Mouse (Mus musculus) stomach, embryonic 14.5 days (tissue): ENCODE measurements around the gene Mogat1. TPM values are rescaled to one million over a fixed set of nuclear protein-coding genes. Genes with fewer than 3 reads are reported as not detected.

Source experiments
- ATAC-seq: fragments of 200-750 bp; cut with Nextera tagmentation; 2 replicates; pipeline ENCODE4 v1.8.0; 2017; ENCODE audit warnings: low read depth, moderate TSS enrichment; ENCODE audit not compliant: insufficient number of reproducible peaks, insufficient read depth, low FRiP score
- H3K27ac ChIP-seq: fragments of 300-500 bp; sonication (generic); 2 replicates; pipeline ENCODE4 v1.5.1; 2014; ENCODE audit warnings: mild to moderate bottlenecking, low read length, moderate library complexity, mixed read lengths
- H3K27me3 ChIP-seq: fragments of 300-500 bp; sonication (generic); 2 replicates; pipeline ENCODE4 v1.6.1; 2014; ENCODE audit warnings: low read length, control low read depth, mixed read lengths; ENCODE audit not compliant: control insufficient read depth, insufficient read depth
- H3K36me3 ChIP-seq: fragments of 300-500 bp; sonication (generic); 2 replicates; pipeline ENCODE4 v1.6.1; 2014; ENCODE audit warnings: mild to moderate bottlenecking, control low read depth, low read length, moderate library complexity, mixed read lengths; ENCODE audit not compliant: control insufficient read depth, insufficient read depth
- H3K4me1 ChIP-seq: fragments of 300-500 bp; sonication (generic); 2 replicates; pipeline ENCODE4 v1.6.1; 2014; ENCODE audit warnings: low read length, control low read depth, mixed read lengths; ENCODE audit not compliant: control insufficient read depth, insufficient read depth
- H3K4me2 ChIP-seq: fragments of 300-500 bp; sonication (generic); replicated peaks from 2 replicates; pipeline ENCODE4 v1.6.1; 2014; ENCODE audit warnings: low read depth, low read length, control low read depth
- H3K4me3 ChIP-seq: fragments of 300-500 bp; sonication (generic); 2 replicates; pipeline ENCODE4 v1.5.1; 2014; ENCODE audit warnings: low read depth, low read length, control low read depth
- H3K9ac ChIP-seq: fragments of 300-500 bp; sonication (generic); replicated peaks from 2 replicates; pipeline ENCODE4 v1.6.1; 2014; ENCODE audit warnings: low read depth, mild to moderate bottlenecking, control low read depth, low read length, moderate library complexity, mixed read lengths
- H3K9me3 ChIP-seq: fragments of 300-500 bp; sonication (generic); 2 replicates; pipeline ENCODE4 v1.6.1; 2016; ENCODE audit warnings: low read depth, low read length, control low read depth; ENCODE audit not compliant: control insufficient read depth
- WGBS: fragments of 180-500 bp; shearing (Covaris S2); extraction: QIAGEN DNeasy Blood & Tissue Kit; methylation state at CpG from one replicate; pipeline ENCODE4 v1.1.7; 2014; 5-methylcytosine and 5-hydroxymethylcytosine counted together
- polyA plus RNA-seq: library from polyadenylated mRNA; unstranded; fragments of >200 nt; fragmentation: Nextera tagmentation; extraction: Ambion mirVana; gene quantifications from 2 replicates; pipeline ENCODE4 v1.2.1, GENCODE M21; 2014

Gene Mogat1
- polyA plus RNA-seq: not detected in 2 replicates

GRCm38 (mm10) chr1:78510862-78511261 is at the start of gene Mogat1:
Gene Mogat1, plus strand, starts transcription at chr1:78510991.
- no peak for ATAC-seq
- Histone ChIP-seq H3K27me3 (no peaks in the 10 kb centered on the region), H3K9me3 (no peaks in the 10 kb centered on the region), H3K4me1 (no peaks in the 10 kb centered on the region), H3K4me2 (peak within 1 kb of the TSS; percentile 46), H3K36me3 (no peaks in the 10 kb centered on the region), H3K9ac (no peak within 1 kb of the TSS), H3K27ac (no peak within 1 kb of the TSS), H3K4me3 (peak within 1 kb of the TSS; percentile 10)
- 58% methylated on average over 5 of the region's 5 CpGs for WGBS

GRCm38 (mm10) chr1:78472441-78472840 is 38.4 kb upstream of the Mogat1 start:
- Histone ChIP-seq H3K36me3 (peaks cover 39% of the 10 kb centered on the region), H3K4me3 (no peak overlapping the region)

GRCm38 (mm10) chr1:78483430-78483829 is 27.4 kb upstream of the Mogat1 start:
- Histone ChIP-seq H3K27ac (no peak overlapping the region), H3K4me1 (peaks cover 16% of the 10 kb centered on the region; the same call in 1 of the 2 replicates), H3K9ac (no peak overlapping the region), H3K36me3 (peaks cover 11% of the 10 kb centered on the region), H3K4me2 (no peak overlapping the region), H3K27me3 (no peaks in the 10 kb centered on the region), H3K9me3 (no peaks in the 10 kb centered on the region), H3K4me3 (no peak overlapping the region)
- peak; percentile 49; the same call in 1 of the 2 replicates for ATAC-seq
- WGBS: 73% methylated on average over 3 of the region's 3 CpGs

More at GRCm38 (mm10) chr1:78472441-78472840, 38.4 kb upstream of the Mogat1 start:
- Histone ChIP-seq H3K9me3 (no peaks in the 10 kb centered on the region), H3K27ac (no peak overlapping the region), H3K4me1 (no peaks in the 10 kb centered on the region), H3K27me3 (no peaks in the 10 kb centered on the region), H3K4me2 (no peak overlapping the region), H3K9ac (no peak overlapping the region)
- no peak for ATAC-seq
- 93% methylated on average over 5 of the region's 5 CpGs for WGBS

DNA sequence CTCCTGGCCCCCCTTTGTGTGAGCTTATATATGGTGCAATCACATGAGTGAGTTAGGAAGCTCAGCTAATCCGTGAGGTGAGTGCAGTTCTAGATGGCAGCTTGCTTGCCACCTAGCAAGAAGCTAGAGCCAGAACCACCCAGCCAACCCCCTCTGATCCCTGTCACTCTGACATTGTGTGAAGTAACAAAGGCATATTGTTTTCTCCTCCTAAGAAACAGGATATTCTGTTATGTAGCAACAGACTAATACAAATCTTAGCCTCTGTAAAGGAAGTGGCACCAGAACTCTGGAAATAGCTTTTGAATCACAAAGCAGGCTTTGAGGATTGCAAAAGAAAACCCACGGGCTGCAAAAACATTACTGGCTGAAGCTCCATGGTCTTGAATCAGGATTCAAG is 26.4 kb upstream of the Mogat1 start:
- Histone ChIP-seq H3K36me3 (peaks cover 7% of the 10 kb centered on the region), H3K9me3 (no peaks in the 10 kb centered on the region), H3K27me3 (no peaks in the 10 kb centered on the region), H3K4me1 (peaks cover 16% of the 10 kb centered on the region; the same call in 1 of the 2 replicates), H3K4me2 (no peak overlapping the region), H3K4me3 (no peak overlapping the region), H3K9ac (no peak overlapping the region), H3K27ac (no peak overlapping the region)
- WGBS: 53% methylated on average over 2 of the region's 2 CpGs
- ATAC-seq: no peak

DNA sequence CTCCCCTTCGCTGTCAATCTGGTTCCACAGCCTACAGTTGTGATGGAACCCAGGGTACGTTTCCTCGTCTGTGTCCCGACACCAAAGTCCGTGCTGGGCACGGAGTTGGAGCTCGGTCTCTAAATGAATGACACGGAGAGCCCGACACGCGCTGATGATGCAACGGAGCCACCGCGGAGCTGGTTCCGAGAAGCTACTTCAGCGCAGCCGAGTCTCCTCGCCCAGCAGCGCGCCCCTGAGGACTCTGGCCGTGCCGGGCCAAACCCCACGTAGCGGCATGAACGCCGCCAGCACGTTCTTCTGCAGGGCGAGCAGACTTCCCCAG is 22.4 kb upstream of the Mogat1 start:
- Histone ChIP-seq H3K4me1 (peaks cover 16% of the 10 kb centered on the region; the same call in 1 of the 2 replicates), H3K27me3 (no peaks in the 10 kb centered on the region), H3K9me3 (no peaks in the 10 kb centered on the region), H3K4me2 (peak overlapping the region; percentile 87), H3K4me3 (peak overlapping the region; percentile 89), H3K36me3 (0 out of 2 replicates have a peak, but pooled peaks cover 4% of the 10 kb centered on the region), H3K27ac (peak overlapping the region; percentile 68; the same call in 1 of the 2 replicates), H3K9ac (peak overlapping the region; percentile 72)
- under 1% methylated on average over 28 of the region's 28 CpGs for WGBS
- ATAC-seq: no peak; the same call in 1 of the 2 replicates

DNA sequence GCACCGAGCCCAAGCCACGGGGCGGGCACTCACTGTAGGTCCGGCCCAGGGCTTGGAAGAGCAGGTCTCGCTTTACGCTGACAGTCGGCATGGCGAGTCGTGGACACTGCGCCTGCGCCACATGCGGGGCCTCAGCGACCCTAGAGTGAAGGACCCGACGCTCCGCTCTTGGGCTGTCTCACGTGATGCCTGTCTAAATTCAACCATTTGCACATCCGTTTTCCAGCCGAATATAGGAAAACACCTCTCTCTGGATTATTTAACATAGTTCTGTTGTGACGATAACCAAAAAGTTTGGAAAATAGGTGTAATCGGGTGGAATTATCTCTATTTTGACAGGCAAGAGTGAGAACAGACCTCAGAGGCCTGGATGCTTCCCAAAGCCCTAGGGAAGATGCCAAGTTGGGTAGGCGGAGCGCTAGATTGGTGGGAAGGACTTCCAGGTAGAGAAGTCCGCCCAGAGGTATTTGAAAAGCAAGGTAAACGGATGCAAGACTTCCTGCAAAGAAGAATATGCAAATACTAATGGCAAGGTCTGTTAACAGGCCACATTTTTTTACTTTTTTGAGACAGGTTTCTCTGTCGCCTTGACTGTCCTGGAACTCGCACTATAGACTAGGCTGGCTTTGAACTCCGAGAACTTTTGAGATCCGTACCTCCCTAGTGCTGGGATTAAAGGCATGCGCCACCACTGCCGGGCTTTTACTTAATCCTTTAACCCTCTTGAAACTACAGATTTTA is 21.9 kb upstream of the Mogat1 start, which contains the start of gene Farsb:
Gene Farsb, minus strand, starts transcription at position 146 of the 741 bp plus-strand sequence.
- 0 out of 2 replicates have a peak, but pooled peaks cover 4% of the 10 kb centered on the region for H3K36me3 ChIP-seq
- peak within 1 kb of the TSS; percentile 72 for H3K9ac ChIP-seq
- peak within 1 kb of the TSS; percentile 89 for H3K4me3 ChIP-seq
- peak within 1 kb of the TSS; percentile 87 for H3K4me2 ChIP-seq
- H3K4me1 ChIP-seq: peaks cover 16% of the 10 kb centered on the region; the same call in 1 of the 2 replicates
- WGBS: under 1% methylated on average over 31 of the region's 31 CpGs
- no peaks in the 10 kb centered on the region for H3K9me3 ChIP-seq
- peak; percentile 96 for ATAC-seq
- H3K27me3 ChIP-seq: no peaks in the 10 kb centered on the region
- H3K27ac ChIP-seq: peak within 1 kb of the TSS; percentile 68

DNA sequence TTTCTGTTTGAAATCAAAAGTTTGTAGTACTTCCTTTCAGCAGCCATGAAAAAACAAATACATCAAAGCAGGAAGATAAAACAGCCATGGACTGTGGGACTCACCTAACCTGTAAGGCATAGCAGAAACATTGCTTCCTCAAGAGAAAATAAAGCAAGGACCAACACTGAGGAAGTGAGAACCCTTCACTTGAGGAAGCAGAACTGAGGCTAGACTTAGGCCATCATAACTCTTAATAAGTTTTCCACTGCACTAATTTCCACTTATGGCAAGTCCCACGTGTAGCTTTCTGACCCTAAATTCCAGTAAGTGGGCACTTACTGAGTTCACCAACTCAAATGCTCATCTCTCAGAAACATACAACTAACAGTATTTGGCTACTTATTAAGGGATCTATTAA is 20.6 kb upstream of the Mogat1 start:
- Histone ChIP-seq H3K9ac (no peak overlapping the region), H3K4me1 (peaks cover 13% of the 10 kb centered on the region; the same call in 1 of the 2 replicates), H3K4me2 (no peak overlapping the region), H3K9me3 (no peaks in the 10 kb centered on the region), H3K27me3 (no peaks in the 10 kb centered on the region), H3K4me3 (no peak overlapping the region), H3K36me3 (no peaks in the 10 kb centered on the region), H3K27ac (no peak overlapping the region)
- WGBS: 81% methylated on average over 1 of the region's 1 CpGs
- ATAC-seq: no peak

DNA sequence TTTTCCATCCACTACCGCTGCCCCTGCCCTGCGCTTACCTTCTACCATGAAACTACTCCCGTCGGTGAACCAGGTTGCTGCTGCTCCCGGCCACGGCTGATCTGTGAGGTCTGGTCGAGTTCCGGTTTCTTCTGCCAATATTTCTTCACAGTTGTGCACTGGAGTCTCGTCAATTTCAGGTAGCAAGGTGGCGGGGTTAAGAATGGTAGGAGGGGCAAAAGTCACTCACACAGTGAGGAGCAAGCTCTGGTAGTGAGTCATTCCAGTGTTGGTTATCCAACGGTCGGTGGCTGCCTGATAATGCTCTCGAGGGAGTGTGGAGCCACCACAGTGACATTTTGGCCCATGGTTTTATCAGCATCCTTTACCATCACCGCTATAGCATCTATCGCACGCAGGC is 9.8 kb upstream of the Mogat1 start:
- Histone ChIP-seq H3K27me3 (no peaks in the 10 kb centered on the region), H3K4me2 (no peak overlapping the region), H3K9ac (no peak overlapping the region), H3K36me3 (no peaks in the 10 kb centered on the region), H3K9me3 (no peaks in the 10 kb centered on the region), H3K4me1 (no peaks in the 10 kb centered on the region), H3K27ac (no peak overlapping the region), H3K4me3 (no peak overlapping the region)
- ATAC-seq: no peak
- WGBS: 84% methylated on average over 16 of the region's 16 CpGs
